Mouse (Mus musculus) adrenal gland, postnatal 10 days (tissue): ENCODE data around the gene Scaf11. TPM values are rescaled to one million over a fixed set of nuclear protein-coding genes. Genes with fewer than 3 reads are reported as not detected.
A peak's percentile ranks its signal among the peaks of the same experiment; 100 is the strongest.
"Not testable (repeated sequence)": the region's sequence is repeated elsewhere in the genome, so short reads cannot be mapped to it uniquely, and the experiment has no call there.

Experiments
- DNase-seq: peaks from one replicate; pipeline ENCODE4 v3.0.0; 2021; ENCODE audit warnings: mixed read lengths
- total RNA-seq, 2 experiments: library from RNA; stranded (reverse); gene quantifications; 2 replicates each; pipeline ENCODE4 v1.2.3; 2021

Scaf11 gene
- total RNA-seq, 2 experiments from 2014 or later = 65.7 to 78.4 TPM

- no peak for DNase-seq
These were observed 4.4 kb upstream of the Scaf11 start for GRCm38 (mm10) chr15:96465076-96465475.

- no peak for DNase-seq
These were observed 3.2 kb upstream of the Scaf11 start for GRCm38 (mm10) chr15:96463821-96464220.

DNA sequence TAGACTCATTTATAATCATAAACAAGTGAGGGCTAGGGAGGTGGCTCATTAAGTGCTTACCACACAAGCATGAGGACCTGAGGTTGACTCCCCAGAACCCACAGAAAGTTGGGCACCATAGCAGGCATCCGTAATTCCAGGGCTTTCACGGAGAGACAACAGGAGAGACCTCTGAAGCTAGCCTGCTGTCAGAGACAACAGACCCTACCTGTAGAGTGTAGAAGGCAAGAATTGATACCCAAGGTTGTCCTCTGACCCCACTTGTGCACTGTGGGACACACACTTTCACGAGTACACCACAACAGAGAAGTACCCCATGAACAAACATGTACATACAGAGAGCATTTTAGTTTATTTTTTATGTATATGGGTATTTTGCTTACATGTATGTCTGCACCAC lies 2.0 kb upstream of the Scaf11 start:
- DNase-seq = no peak

DNA sequence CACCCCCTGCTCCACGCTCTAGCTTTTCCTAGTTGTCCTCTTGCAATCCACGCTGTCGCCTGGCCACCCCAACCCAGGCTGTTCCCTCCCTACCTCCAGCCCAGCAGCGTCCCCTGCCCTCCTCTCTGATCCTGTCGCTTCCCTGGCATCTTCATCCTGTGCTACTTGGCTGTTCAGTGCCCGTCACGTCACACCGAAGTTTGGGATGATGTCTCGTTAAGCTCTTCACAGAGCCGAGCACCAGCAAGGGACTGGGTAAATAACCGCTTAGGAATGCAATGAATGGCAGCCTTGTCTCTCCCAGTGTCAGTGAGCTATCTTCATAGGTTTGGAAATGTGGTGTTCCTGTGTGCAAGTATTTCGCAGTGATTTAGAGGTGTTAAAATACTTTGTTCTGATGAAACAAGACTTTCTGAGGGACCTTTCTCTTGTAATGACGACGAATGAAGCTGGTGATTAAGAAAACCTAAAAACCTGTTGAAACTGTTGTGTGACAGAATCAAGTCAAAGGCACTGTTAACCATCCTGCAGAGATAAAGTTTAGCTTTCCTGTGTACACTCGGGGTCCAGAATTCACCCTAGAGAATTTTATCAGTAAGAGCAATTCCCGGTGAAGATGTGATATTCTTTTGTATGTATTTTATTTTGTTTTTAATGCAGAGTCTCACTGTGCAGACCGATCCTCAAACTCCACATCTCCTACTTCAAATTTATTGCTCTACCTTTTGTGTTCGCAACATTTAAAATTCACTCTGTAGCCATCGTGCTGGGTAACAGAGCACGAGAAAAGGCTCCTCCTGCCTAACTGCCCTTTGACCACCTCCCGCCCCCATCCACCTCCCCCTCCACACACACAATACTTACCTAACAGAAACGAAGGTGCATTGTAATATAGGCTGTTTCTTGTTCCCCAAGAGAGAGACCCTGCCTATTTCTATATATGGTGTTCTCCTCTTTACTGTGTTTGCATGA lies 1.2 kb upstream of the Scaf11 start:
- no peak for DNase-seq

GRCm38 (mm10) chr15:96460451-96460729 lies 253 bp downstream of the Scaf11 start:
- no peak for DNase-seq

GRCm38 (mm10) chr15:96459741-96460450 lies 747 bp downstream of the Scaf11 start:
- DNase-seq = peak; percentile 78

GRCm38 (mm10) chr15:96458273-96458672 lies 2.4 kb downstream of the Scaf11 start:
- DNase-seq = no peak

DNA sequence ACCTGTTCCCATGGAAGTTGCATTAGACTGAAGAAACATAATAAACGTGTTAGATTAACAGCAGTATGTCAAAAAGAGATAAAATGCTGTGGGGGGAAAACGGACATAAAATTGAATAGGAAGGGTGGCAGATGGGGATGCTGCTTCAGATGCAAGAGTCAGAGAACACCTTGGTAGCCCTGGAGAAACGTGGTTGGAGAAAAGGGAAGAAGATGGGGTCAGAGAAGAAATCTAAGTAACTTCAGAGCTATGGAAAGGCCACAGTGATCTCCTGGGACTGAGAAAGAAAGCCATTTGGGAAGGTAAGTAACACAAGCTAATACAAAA lies 3.3 kb downstream of the Scaf11 start:
- no peak for DNase-seq

DNA sequence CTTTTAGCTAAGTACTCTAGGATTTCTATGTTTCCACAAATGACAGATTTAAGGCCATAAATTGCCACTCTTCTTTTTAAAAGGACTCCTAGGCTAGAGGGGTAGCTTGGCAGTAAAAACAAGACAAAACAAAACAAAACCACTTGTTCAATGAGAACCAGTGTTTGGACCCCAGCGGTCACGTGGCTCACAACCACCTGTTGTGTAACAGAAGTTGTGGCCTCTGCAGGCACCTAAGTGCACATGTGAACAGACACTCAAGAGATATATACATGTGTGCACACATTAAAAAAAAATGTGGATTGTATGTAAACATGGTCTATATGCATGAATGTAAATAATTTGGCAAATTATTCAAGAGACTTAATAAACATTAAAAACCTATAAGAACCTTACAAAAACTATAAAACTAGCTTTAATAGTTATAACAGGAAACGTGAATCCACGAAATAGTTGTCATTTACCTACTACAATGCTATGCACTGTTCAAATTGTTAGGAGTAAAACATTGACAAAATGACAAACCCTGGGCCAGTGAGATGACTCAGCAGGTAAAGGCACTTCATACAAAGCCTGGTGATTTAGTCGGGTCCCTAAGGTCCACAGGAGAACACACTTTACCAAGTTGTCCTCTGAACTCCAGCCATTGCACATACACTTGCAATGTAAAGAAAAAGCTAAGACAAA lies 3.8 kb downstream of the Scaf11 start:
- DNase-seq = no peak

GRCm38 (mm10) chr15:96455595-96456214 lies 4.9 kb downstream of the Scaf11 start:
- DNase-seq = no peak

GRCm38 (mm10) chr15:96453346-96453745 lies 7.3 kb downstream of the Scaf11 start:
- no peak for DNase-seq

DNA sequence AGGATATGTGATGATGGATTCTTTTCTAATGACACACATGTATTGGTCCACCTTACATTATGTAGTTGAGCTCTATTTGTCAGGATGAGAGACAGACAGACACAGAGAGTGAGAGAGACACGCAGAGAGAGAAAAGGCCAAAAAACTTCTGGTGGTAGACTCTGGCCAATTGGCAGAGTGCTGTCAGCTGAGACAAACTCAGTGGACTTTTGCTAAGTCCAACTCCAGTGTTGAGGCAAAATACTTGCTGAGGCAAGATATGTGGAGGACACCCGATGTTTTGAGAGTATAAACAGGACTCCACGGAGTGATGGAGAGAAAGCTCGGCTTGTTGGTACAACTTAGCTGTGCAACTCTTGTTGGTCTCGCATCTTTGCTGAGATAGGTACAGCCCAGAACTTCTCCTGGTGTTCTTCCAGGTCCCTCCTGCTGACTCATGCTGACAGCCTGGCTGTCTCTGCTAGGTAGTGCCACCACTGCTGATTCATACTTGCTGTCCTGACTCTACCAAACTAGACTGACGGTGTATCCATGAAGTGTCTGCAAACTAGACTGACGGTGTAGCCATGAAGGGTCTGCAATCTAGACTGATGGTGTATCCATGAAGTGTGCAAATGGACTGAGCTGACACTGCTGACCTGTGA lies 11.9 kb downstream of the Scaf11 start:
- no peak for DNase-seq

DNA sequence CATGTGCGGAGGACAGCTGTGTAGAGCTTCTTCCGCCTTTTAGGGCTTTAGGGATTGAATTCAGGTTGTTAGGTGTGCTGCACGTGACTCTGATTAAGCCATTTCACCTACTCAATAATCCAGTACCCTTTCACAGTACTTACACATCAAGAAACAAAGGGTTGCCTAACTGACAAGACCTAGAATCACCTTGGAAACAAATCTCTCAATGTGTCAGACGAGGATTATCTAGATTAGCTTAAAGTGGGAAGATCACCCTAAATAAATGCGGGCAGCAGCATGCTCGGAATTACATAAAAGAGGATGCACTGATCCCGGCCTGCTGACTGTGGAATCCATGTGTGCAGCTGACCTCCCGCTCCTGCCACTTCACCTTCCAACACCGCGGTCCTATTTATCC lies 13.9 kb downstream of the Scaf11 start:
- DNase-seq = no peak

DNA sequence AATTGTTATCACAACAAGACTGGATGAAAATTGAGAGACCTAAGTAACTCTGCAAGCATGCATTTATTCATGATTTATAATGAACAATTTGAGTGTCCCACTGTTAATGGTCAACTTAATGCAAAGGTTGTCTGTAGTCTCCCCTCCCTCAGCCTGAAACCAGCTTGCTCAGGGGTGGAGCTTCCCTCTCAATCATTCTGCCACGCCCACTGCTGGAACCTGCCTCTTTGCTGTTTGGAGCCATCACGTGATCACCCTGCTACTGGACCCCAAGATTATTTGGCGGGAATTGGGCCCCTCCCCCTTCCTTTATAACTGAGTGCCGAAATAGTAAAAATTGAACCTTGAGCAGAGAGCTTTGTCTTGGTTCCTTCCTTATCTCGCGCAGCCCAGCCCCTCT lies 19.2 kb downstream of the Scaf11 start:
- DNase-seq = not testable (repeated sequence)

DNA sequence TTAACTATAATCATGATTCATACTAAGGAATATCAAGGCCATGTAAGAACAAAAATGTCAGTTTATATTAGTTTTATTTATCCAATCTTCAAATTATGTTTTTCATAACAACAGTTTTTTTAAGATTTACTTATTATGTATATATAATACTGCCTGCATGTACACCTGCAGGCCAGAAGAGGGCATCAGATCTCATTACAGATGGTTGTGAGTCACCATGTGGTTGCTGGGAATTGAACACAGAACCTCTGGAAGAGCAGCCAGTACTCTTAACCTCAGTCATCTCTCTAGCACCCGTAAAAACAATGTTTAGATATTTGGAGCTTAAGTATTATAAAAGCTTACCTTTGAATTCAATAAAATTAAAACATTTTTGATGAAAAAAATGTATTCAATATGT lies 26.4 kb downstream of the Scaf11 start:
- no peak for DNase-seq

GRCm38 (mm10) chr15:96419920-96420319 lies 40.7 kb downstream of the Scaf11 start:
- no peak for DNase-seq

DNA sequence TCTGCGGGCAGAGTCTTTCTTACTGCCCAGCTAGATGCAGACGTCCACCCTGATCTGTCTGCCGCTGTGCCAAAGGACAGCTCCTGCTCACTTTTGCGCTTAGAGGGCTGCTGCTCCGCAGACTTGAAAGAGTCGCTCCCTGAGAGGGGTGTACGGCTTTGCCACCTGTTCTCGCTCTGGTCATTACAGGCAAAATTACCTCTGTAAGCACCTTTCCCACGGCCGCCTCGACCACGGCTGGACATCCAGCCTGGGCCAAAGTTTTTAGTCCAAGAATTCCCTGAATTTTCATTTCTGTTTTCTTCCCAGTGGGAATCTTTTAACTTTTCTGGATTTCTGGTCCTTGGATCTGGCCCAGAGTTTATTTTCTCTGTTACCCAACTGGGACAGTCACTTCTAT lies 42.5 kb downstream of the Scaf11 start:
- DNase-seq = no peak

DNA sequence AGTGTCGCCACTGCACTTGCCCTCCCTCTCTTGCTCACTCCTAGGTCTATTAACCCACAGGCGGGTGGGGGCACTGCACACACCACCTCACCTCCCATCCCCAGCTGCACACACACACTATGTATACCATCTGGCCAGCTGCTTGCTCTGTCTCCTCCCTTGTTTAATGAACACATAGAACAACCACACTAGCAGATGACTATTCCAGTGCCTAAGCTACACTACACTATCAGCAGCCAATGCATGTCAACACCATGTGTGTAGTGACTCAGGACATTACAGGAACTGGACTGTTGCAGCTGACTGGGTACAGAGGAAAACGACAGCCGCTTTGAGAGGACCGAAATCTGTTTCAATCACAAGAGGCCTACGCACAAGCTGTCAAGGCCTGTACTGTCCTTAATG lies 51.9 kb downstream of the Scaf11 start:
- no peak for DNase-seq

- no peak for DNase-seq
These were observed 53.5 kb downstream of the Scaf11 start for GRCm38 (mm10) chr15:96407151-96407550.

DNA sequence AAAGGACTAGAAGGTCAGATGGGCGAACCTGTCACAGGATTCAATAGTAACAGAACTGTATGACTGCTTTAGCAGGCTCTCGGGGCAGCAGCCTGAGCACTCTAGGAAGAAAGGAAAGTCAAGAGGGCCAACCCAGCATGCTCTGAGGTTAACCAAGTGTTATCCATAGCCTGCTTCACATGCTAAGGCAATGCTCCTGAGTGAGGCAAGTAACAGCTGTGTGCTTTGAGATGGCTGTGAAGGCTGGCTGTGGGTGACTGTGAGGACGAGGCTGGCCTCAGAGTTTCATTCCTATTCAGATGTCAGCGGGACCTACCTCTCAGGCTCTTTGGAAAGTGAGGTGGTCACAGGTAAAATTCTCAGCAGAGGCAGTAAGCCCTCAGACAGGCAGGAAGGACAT lies 54.4 kb downstream of the Scaf11 start:
- no peak for DNase-seq

DNA sequence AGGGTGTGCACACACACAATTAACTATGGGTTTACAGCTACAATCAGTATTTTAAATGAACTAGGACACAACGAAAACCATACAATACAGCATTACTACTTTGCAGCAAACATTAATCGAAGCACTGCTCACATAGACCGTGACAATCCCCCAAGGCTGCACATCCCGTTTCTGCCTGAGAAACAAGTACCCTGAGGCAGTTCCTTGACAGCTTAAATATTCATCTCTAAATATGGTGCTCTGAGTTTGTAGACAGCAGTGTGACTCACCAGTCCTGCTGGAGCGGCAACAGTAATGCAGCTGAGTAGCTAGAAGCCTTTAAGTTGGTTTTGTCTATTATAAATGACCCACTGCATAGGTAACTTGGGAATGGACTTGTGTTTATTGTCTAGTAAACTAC lies 55.1 kb downstream of the Scaf11 start:
- DNase-seq = no peak

DNA sequence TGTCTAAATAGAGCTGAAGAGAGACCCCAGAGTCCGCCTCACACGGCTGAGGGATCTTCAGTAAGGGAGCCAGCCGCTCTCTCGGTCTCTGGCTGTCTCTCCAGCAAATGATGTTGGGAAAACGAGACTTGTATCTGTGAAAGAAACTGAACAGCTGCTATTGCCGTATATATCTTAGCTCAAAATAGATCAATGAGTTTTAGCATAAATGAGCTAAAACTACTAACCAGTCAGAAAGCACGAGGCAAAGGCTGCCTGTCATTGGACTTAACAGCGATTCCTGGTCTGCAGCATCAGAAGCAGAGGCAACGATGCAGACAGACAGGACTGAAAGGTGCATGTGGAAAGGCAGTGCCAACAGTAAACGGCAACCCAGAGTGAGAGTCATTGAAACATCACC lies 62.3 kb downstream of the Scaf11 start:
- DNase-seq = no peak
